Mouse (Mus musculus): ENCODE results near the gene Rps9.
"Not testable (repeated sequence)": the region's sequence is repeated elsewhere in the genome, so short reads cannot be mapped to it uniquely, and the experiment has no call there.

DNA sequence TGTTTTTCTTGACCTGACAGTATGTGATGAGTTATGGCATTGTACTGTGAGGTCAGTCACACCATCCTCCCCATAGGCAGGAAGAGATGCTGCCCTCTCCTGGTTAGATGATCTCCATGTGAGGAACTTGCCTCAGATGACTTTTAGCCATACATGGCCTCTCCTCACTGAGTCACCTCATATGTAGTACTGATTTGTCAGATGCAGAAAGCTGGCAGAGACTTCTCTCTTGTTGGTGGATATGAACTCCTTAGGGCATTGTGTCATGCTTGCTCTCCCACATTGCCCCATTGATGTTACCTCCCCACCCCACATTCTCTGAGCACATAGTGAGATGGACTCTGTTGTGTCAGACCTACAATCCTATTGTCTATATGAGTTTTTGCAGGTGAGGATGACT is 21.7 kb downstream of the Rps9 start:
- not testable (repeated sequence) for TF ChIP-seq CTCF (IDR thresholded peaks at IDR 0.05; ENCODE audit: control insufficient read depth, insufficient read depth, insufficient read length); MAX (IDR thresholded peaks at IDR 0.05); MYOD1 (IDR thresholded peaks at IDR 0.05; ENCODE audit: control insufficient read depth, insufficient read length, low read depth); USF1 (IDR thresholded peaks at IDR 0.05; ENCODE audit: low read depth); CEBPB (IDR thresholded peaks at IDR 0.05; ENCODE audit: low read depth); MYOG (IDR thresholded peaks at IDR 0.05; ENCODE audit: control insufficient read depth, extremely low read depth, insufficient read length)

Data from C2C12 (cell line).